ENCODE assay signal across 29 mouse cellular contexts in the genomic region with DNA sequence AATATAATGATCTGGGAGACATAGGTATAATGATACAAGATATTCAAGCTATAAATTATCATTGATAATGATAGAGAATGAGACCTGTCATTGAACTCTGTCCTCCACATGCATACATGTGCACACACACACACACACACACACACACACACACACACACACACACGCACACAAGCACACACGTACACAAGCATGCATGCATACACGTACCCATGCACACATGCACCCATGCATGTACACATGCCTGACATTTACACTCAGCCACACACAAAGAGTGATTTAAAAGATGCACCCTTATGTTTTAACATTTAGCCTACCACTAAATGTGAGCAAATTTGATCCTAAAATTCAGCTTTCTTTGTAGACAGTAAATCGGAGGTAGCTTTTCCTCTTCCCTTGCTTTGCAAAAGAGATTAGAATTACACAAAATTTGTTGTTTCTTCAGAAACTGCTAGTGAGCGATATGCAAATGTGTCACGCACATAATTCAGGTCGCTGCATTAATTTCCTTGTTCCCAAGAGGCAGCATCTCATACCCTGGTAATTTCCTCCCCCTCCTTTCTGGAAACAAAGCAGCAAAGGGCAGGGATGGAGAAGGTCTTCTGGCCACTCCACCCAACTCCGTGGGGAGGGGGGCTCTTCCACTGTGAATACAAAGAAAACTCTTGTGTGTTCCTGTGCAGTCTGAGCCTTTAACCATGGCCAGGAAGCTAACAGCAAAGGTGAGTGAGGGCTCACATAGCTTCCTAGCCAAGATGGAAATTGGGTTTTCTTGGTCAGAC. TPM values are rescaled to one million over a fixed set of nuclear protein-coding genes. Genes with fewer than 3 reads are reported as not detected.
DNase-seq lines count a peak whose midpoint lies in the region; ATAC-seq lines count a peak whose summit lies in the region.
"Had no signal": no experiment of that assay in that cellular context is flagged by ENCODE, and none has a peak within 500 bp of the region (broad histone marks: within the 10 kb centered on the region; RNA-seq: fewer than 3 reads in every experiment).

No protein-coding gene starts in this region.

- H3K27ac ChIP-seq in hindbrain, embryonic 10.5 days = peak overlapping the region; percentile 45; the same call in 1 of the 2 replicates
- H3K27ac ChIP-seq in hindbrain, embryonic 14.5 days = no peak overlapping the region
- no peak overlapping the region for H3K27ac ChIP-seq in midbrain, embryonic 13.5 days
- no peak overlapping the region for H3K27ac ChIP-seq in midbrain, embryonic 15.5 days
- H3K27ac ChIP-seq in forebrain, embryonic 13.5 days = 0 out of 2 replicates have a peak overlapping the region, but pooled peaks have one; percentile 16
- peak overlapping the region; percentile 11; the same call in 1 of the 2 replicates for H3K27ac ChIP-seq in midbrain, embryonic 16.5 days (ENCODE audit: low read length)
- H3K27ac ChIP-seq in heart, embryonic 10.5 days = no peak overlapping the region
- H3K27ac ChIP-seq: embryonic facial prominence, embryonic 13.5 days; limb, embryonic 10.5 days; limb, embryonic 15.5 days; liver, embryonic 13.5 days; macrophage had no signal

- WGBS in hindbrain, embryonic 10.5 days = 66% methylated on average over 8 of the region's 8 CpGs
- WGBS in hindbrain, embryonic 14.5 days = 54% methylated on average over 8 of the region's 8 CpGs
- 53% methylated on average over 8 of the region's 8 CpGs for WGBS in midbrain, embryonic 13.5 days
- 57% methylated on average over 8 of the region's 8 CpGs for WGBS in midbrain, embryonic 15.5 days
- 53% methylated on average over 8 of the region's 8 CpGs for WGBS in forebrain, embryonic 13.5 days
- 58% methylated on average over 8 of the region's 8 CpGs for WGBS in midbrain, embryonic 16.5 days
- WGBS in heart, embryonic 10.5 days = 79% methylated on average over 8 of the region's 8 CpGs

- no peak overlapping the region for H3K9ac ChIP-seq in hindbrain, embryonic 14.5 days
- no peak overlapping the region for H3K9ac ChIP-seq in midbrain, embryonic 13.5 days (replicated peaks)
- H3K9ac ChIP-seq in midbrain, embryonic 15.5 days = no peak overlapping the region
- no peak overlapping the region for H3K9ac ChIP-seq in forebrain, embryonic 13.5 days
- no peak overlapping the region for H3K9ac ChIP-seq in midbrain, embryonic 16.5 days (ENCODE audit: low read depth, low read length)
- H3K9ac ChIP-seq: embryonic facial prominence, embryonic 13.5 days; limb, embryonic 15.5 days; liver, embryonic 13.5 days had no signal

- ATAC-seq in hindbrain, embryonic 14.5 days (ENCODE audit: low FRiP score) = no peak
- ATAC-seq in midbrain, embryonic 13.5 days = peak; percentile 43; the same call in 1 of the 2 replicates
- no peak for ATAC-seq in midbrain, embryonic 15.5 days (replicated peaks)
- ATAC-seq in forebrain, embryonic 13.5 days = no peak
- ATAC-seq in midbrain, embryonic 16.5 days = no peak
- ATAC-seq: intestine, postnatal 0 days; lung, postnatal 0 days; Patski had no signal

- no peaks in the 10 kb centered on the region for H3K36me3 ChIP-seq in hindbrain, embryonic 10.5 days
- no peaks in the 10 kb centered on the region for H3K36me3 ChIP-seq in hindbrain, embryonic 14.5 days (replicated peaks; ENCODE audit: control insufficient read depth, insufficient read depth)
- H3K36me3 ChIP-seq in midbrain, embryonic 13.5 days = no peaks in the 10 kb centered on the region
- H3K36me3 ChIP-seq in midbrain, embryonic 15.5 days (replicated peaks) = no peaks in the 10 kb centered on the region
- H3K36me3 ChIP-seq in forebrain, embryonic 13.5 days (ENCODE audit: poor library complexity, severe bottlenecking) = no peaks in the 10 kb centered on the region
- no peaks in the 10 kb centered on the region for H3K36me3 ChIP-seq in midbrain, embryonic 16.5 days (ENCODE audit: control insufficient read depth, insufficient read depth, low read length)
- H3K36me3 ChIP-seq in heart, embryonic 10.5 days = no peaks in the 10 kb centered on the region
- H3K36me3 ChIP-seq: embryonic facial prominence, embryonic 13.5 days; limb, embryonic 10.5 days; limb, embryonic 15.5 days; liver, embryonic 13.5 days had no signal

- no peak overlapping the region for H3K4me2 ChIP-seq in hindbrain, embryonic 14.5 days (replicated peaks)
- H3K4me2 ChIP-seq in midbrain, embryonic 13.5 days (replicated peaks) = no peak overlapping the region
- H3K4me2 ChIP-seq in midbrain, embryonic 15.5 days = no peak overlapping the region
- no peak overlapping the region for H3K4me2 ChIP-seq in forebrain, embryonic 13.5 days
- H3K4me2 ChIP-seq in midbrain, embryonic 16.5 days (ENCODE audit: low read length) = no peak overlapping the region
- H3K4me2 ChIP-seq: embryonic facial prominence, embryonic 13.5 days; heart, embryonic 11.5 days; limb, embryonic 15.5 days; liver, embryonic 13.5 days had no signal

- no peak for DNase-seq in hindbrain, embryonic 10.5 days (ENCODE audit: low spot score)
- DNase-seq in hindbrain, embryonic 14.5 days (ENCODE audit: low spot score) = no peak
- DNase-seq in heart, embryonic 10.5 days (ENCODE audit: low spot score) = no peak
- no peak for DNase-seq in lung, postnatal 25 days (ENCODE audit: low spot score)
- DNase-seq: adrenal gland, postnatal 10 days; cerebellum, adult 11 months; cerebellum, adult 9-11 months; gastrocnemius, postnatal 25 days; heart, adult 11 months; heart, postnatal 36 days; kidney, adult 9 months; kidney, postnatal 10 days; liver, embryonic 13.5 days; lung, adult 18-20 months; thymus, adult 2 months; thymus, postnatal 36 days had no signal

- peaks cover 36% of the 10 kb centered on the region for H3K4me1 ChIP-seq in hindbrain, embryonic 10.5 days (replicated peaks)
- H3K4me1 ChIP-seq in hindbrain, embryonic 14.5 days (replicated peaks; ENCODE audit: control insufficient read depth, insufficient read depth, low read length) = peaks cover 11% of the 10 kb centered on the region; the same call in 1 of the 2 replicates
- H3K4me1 ChIP-seq in midbrain, embryonic 13.5 days (replicated peaks) = peaks cover 11% of the 10 kb centered on the region
- H3K4me1 ChIP-seq in midbrain, embryonic 15.5 days = peaks cover 11% of the 10 kb centered on the region; the same call in 1 of the 2 replicates
- H3K4me1 ChIP-seq in forebrain, embryonic 13.5 days = peaks cover 11% of the 10 kb centered on the region
- H3K4me1 ChIP-seq in midbrain, embryonic 16.5 days (ENCODE audit: control insufficient read depth, insufficient read depth, low read length) = peaks cover 12% of the 10 kb centered on the region
- H3K4me1 ChIP-seq in heart, embryonic 10.5 days = no peaks in the 10 kb centered on the region
- H3K4me1 ChIP-seq: embryonic facial prominence, embryonic 13.5 days; limb, embryonic 10.5 days; limb, embryonic 15.5 days; liver, embryonic 13.5 days had no signal

- H3K9me3 ChIP-seq in hindbrain, embryonic 10.5 days = no peaks in the 10 kb centered on the region
- no peaks in the 10 kb centered on the region for H3K9me3 ChIP-seq in hindbrain, embryonic 14.5 days (ENCODE audit: control insufficient read depth, low read length)
- no peaks in the 10 kb centered on the region for H3K9me3 ChIP-seq in midbrain, embryonic 13.5 days
- no peaks in the 10 kb centered on the region for H3K9me3 ChIP-seq in midbrain, embryonic 15.5 days
- no peaks in the 10 kb centered on the region for H3K9me3 ChIP-seq in forebrain, embryonic 13.5 days (replicated peaks)
- H3K9me3 ChIP-seq in midbrain, embryonic 16.5 days (replicated peaks; ENCODE audit: control insufficient read depth, low read length, poor library complexity, severe bottlenecking) = no peaks in the 10 kb centered on the region
- no peaks in the 10 kb centered on the region for H3K9me3 ChIP-seq in heart, embryonic 10.5 days
- H3K9me3 ChIP-seq: embryonic facial prominence, embryonic 13.5 days; limb, embryonic 10.5 days; limb, embryonic 15.5 days; liver, embryonic 13.5 days had no signal

- H3K4me3 ChIP-seq in hindbrain, embryonic 10.5 days = no peak overlapping the region
- no peak overlapping the region for H3K4me3 ChIP-seq in hindbrain, embryonic 14.5 days (replicated peaks; ENCODE audit: low read length)
- no peak overlapping the region for H3K4me3 ChIP-seq in midbrain, embryonic 13.5 days (replicated peaks)
- no peak overlapping the region for H3K4me3 ChIP-seq in midbrain, embryonic 15.5 days
- H3K4me3 ChIP-seq in forebrain, embryonic 13.5 days = no peak overlapping the region
- H3K4me3 ChIP-seq in midbrain, embryonic 16.5 days (ENCODE audit: low read depth, low read length) = no peak overlapping the region
- H3K4me3 ChIP-seq in heart, embryonic 10.5 days = no peak overlapping the region
- H3K4me3 ChIP-seq: embryonic facial prominence, embryonic 13.5 days; limb, embryonic 10.5 days; limb, embryonic 15.5 days; liver, embryonic 13.5 days; myocyte had no signal

- no peaks in the 10 kb centered on the region for H3K27me3 ChIP-seq in hindbrain, embryonic 10.5 days (ENCODE audit: insufficient read depth, poor library complexity, severe bottlenecking)
- no peaks in the 10 kb centered on the region for H3K27me3 ChIP-seq in hindbrain, embryonic 14.5 days (ENCODE audit: control insufficient read depth, insufficient read depth, low read length)
- H3K27me3 ChIP-seq in midbrain, embryonic 13.5 days = no peaks in the 10 kb centered on the region
- no peaks in the 10 kb centered on the region for H3K27me3 ChIP-seq in midbrain, embryonic 15.5 days (replicated peaks)
- H3K27me3 ChIP-seq in forebrain, embryonic 13.5 days = no peaks in the 10 kb centered on the region
- no peaks in the 10 kb centered on the region for H3K27me3 ChIP-seq in midbrain, embryonic 16.5 days (ENCODE audit: control insufficient read depth, insufficient read depth, low read depth, low read length)
- H3K27me3 ChIP-seq in heart, embryonic 10.5 days (ENCODE audit: insufficient read depth, poor library complexity, severe bottlenecking) = no peaks in the 10 kb centered on the region
- H3K27me3 ChIP-seq: embryonic facial prominence, embryonic 13.5 days; limb, embryonic 15.5 days; liver, embryonic 13.5 days had no signal

RNA-seq across cellular contexts. Expression of gene Sorcs1, which starts 38.0 kb away (rescaled TPM):
- 4.3 and 5.6 TPM in 2 replicates for polyA plus RNA-seq in hindbrain, embryonic 10.5 days (2016; fragmentation: Nextera tagmentation; extraction: Ambion mirVana)
- 16.8 and 18.4 TPM in 2 replicates for polyA plus RNA-seq in hindbrain, embryonic 14.5 days (2014; fragmentation: Nextera tagmentation; extraction: Ambion mirVana)
- polyA plus RNA-seq in midbrain, embryonic 13.5 days (2015; fragmentation: Nextera tagmentation; extraction: Ambion mirVana) = 10.1 and 10.5 TPM in 2 replicates
- polyA plus RNA-seq in midbrain, embryonic 15.5 days (2015; fragmentation: Nextera tagmentation; extraction: Ambion mirVana) = 16.6 and 18.4 TPM in 2 replicates
- 5.9 and 8.1 TPM in 2 replicates for polyA plus RNA-seq in forebrain, embryonic 13.5 days (2015; fragmentation: Nextera tagmentation; extraction: Ambion mirVana)
- 17.0 and 17.8 TPM in 2 replicates for polyA plus RNA-seq in midbrain, embryonic 16.5 days (2015; fragmentation: Nextera tagmentation; extraction: Ambion mirVana)
- 1.8 and 2.3 TPM in 2 replicates for polyA plus RNA-seq in heart, embryonic 10.5 days (2016; fragmentation: Nextera tagmentation; extraction: Ambion mirVana)
- polyA plus RNA-seq: macrophage, myocyte, Patski had no signal

Comparison
In these comparisons a context has a peak if more than half of its experiments do, and no peak if none do; other contexts are left out.
1. H3K27ac ChIP-seq: peak in hindbrain, embryonic 10.5 days (single experiment), forebrain, embryonic 13.5 days (single experiment) and midbrain, embryonic 16.5 days (single experiment); none in hindbrain, embryonic 14.5 days (single experiment), midbrain, embryonic 13.5 days (single experiment), midbrain, embryonic 15.5 days (single experiment) and heart, embryonic 10.5 days (single experiment).